8 mouse cellular contexts compared by ENCODE assay signal in the genomic region with DNA sequence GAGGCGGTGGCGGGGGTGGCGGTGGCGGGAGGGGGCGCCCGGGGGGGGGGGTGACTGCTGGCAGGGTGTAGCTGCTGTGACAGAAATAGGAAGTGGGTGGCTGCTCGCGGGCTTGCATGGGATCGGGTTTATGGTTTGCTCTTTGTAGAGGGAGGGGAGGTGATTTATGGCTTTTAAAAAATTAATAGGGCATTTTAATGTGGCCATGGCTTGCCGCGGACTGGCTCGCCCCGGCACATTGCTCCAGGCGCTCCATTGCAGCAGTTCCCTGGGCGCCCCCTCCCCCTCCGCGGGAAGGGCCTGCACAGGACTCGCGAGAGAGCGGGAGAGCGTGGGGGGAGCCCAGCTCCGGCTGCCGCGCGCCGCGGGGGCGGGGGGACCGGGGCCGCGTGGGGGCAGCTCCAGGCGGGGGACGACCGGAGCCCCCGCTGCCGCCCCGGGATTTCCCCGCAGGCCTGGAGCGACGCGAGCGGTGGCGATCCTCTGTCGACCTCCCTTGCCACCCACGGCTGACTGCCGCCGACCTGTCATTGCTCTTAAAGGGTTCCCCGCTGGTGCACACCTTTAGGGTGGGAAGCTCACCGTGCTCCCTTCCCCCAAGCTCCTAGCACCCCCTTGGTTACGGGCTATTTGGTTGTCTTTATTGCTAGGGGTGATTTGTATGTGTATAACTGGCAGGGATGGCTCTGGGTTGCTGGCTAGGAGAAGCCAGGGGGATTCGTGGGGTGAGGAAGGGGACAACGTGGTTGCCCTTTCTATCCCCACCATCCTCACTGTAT. TPM values are rescaled to one million over a fixed set of nuclear protein-coding genes. Genes with fewer than 3 reads are reported as not detected.
DNase-seq lines count a peak whose midpoint lies in the region; ATAC-seq and TF ChIP-seq lines count a peak whose summit lies in the region.

No protein-coding gene starts in this region.

- H3K27ac ChIP-seq in forebrain, embryonic 14.5 days (ENCODE audit: low read depth, low read length): peak overlapping the region; percentile 96
- peak overlapping the region; percentile 100 for H3K27ac ChIP-seq in layer of hippocampus, adult 2 months
- H3K27ac ChIP-seq in lung, embryonic 14.5 days (ENCODE audit: low read depth): peak overlapping the region; percentile 91

- peak overlapping the region; percentile 70 for H3K4me2 ChIP-seq in forebrain, embryonic 14.5 days (ENCODE audit: low read length)
- H3K4me2 ChIP-seq in lung, embryonic 14.5 days: peak overlapping the region; percentile 80

- peak overlapping the region; percentile 87 for H3K4me3 ChIP-seq in forebrain, embryonic 14.5 days (ENCODE audit: low read depth, low read length)
- peak overlapping the region; percentile 99 for H3K4me3 ChIP-seq in layer of hippocampus, adult 2 months
- peak overlapping the region; percentile 90 for H3K4me3 ChIP-seq in lung, embryonic 14.5 days (ENCODE audit: low read depth, low read length)

- no peaks in the 10 kb centered on the region for H3K27me3 ChIP-seq in forebrain, embryonic 14.5 days (replicated peaks; ENCODE audit: control insufficient read depth, insufficient read depth, low read length)
- no peaks in the 10 kb centered on the region for H3K27me3 ChIP-seq in lung, embryonic 14.5 days (ENCODE audit: insufficient read depth, low read length)

- no peaks in the 10 kb centered on the region for H3K9me3 ChIP-seq in forebrain, embryonic 14.5 days (replicated peaks; ENCODE audit: control insufficient read depth, low read length)
- no peaks in the 10 kb centered on the region for H3K9me3 ChIP-seq in lung, embryonic 14.5 days (ENCODE audit: low read depth, low read length)

- peak overlapping the region; percentile 89 for H3K9ac ChIP-seq in forebrain, embryonic 14.5 days (ENCODE audit: low read length)
- H3K9ac ChIP-seq in lung, embryonic 14.5 days: peak overlapping the region; percentile 81

- peak; percentile 63 to 67 for DNase-seq in CD8-positive naive resting alpha-beta T cell, adult 2 months (ENCODE audit: low read depth in 2 of 2, low spot score in 2 of 2)
- DNase-seq in brain, adult 2 months (ENCODE audit: low read depth, low spot score): peak; percentile 83
- DNase-seq in forebrain, embryonic 14.5 days (ENCODE audit: low spot score): peak; percentile 79
- DNase-seq in heart, postnatal 36 days: peak; percentile 72 to 85
- DNase-seq in layer of hippocampus, adult 2 months (ENCODE audit: low spot score in 2 of 2): peak; percentile 67 to 73
- peak; percentile 81 for DNase-seq in lung, embryonic 14.5 days
- DNase-seq in ovary, postnatal 10 days (ENCODE audit: low spot score): peak; percentile 64
- DNase-seq in thymus, postnatal 10 days (ENCODE audit: low spot score in 2 of 2): peak; percentile 45 to 48

- ATAC-seq in forebrain, embryonic 14.5 days: peak; percentile 29
- ATAC-seq in lung, embryonic 14.5 days (ENCODE audit: insufficient read depth): peak; percentile 16; the same call in 1 of the 2 replicates

- TF ChIP-seq CTCF in layer of hippocampus, adult 2 months (conservative IDR thresholded peaks at IDR 0.05): no peak
- TF ChIP-seq CTCF in lung, embryonic 14.5 days (IDR thresholded peaks at IDR 0.05; ENCODE audit: low read depth): no peak

- H3K36me3 ChIP-seq in forebrain, embryonic 14.5 days (ENCODE audit: control insufficient read depth, insufficient read depth, low read length): no peaks in the 10 kb centered on the region
- H3K36me3 ChIP-seq in lung, embryonic 14.5 days (ENCODE audit: insufficient read depth): no peaks in the 10 kb centered on the region

- peaks cover 10% of the 10 kb centered on the region; the same call in 1 of the 2 replicates for H3K4me1 ChIP-seq in forebrain, embryonic 14.5 days (ENCODE audit: control insufficient read depth, insufficient read depth, low read length)
- 0 out of 2 replicates have a peak, but pooled peaks cover 9% of the 10 kb centered on the region for H3K4me1 ChIP-seq in lung, embryonic 14.5 days (ENCODE audit: insufficient read depth)

- under 1% methylated on average over 45 of the region's 52 CpGs for WGBS in forebrain, embryonic 14.5 days
- under 1% methylated on average over 37 of the region's 52 CpGs for WGBS in lung, embryonic 14.5 days

- intact Hi-C loops in heart, postnatal 36 days (cut with DNase I): loop anchor here (2.0 to 10.0 kb wide), 4 partner anchors 33 to 787 kb away; no protein-coding TSS in a partner anchor

RNA-seq across cellular contexts. Expression of a gene that starts 1.4 kb away (rescaled TPM):
- 84.4 and 111 TPM in 2 replicates for polyA plus RNA-seq in forebrain, embryonic 14.5 days (2014; fragmentation: Nextera tagmentation; extraction: Ambion mirVana)
- total RNA-seq in heart, postnatal 36 days (2021): 10 to 100 TPM; 47.8 to 48.3 TPM
- 1,000 to 10,000 TPM; 1,343 to 1,371 TPM for total RNA-seq in layer of hippocampus, adult 2 months (2021)
- 68.1 and 74.1 TPM in 2 replicates for polyA plus RNA-seq in lung, embryonic 14.5 days (2014; fragmentation: Nextera tagmentation; extraction: Ambion mirVana)

Comparison
In these comparisons a context has a peak if more than half of its experiments do, and no peak if none do; other contexts are left out.
1. Peak in every context shown above with its lines: DNase-seq, ATAC-seq, H3K4me3 ChIP-seq and H3K27ac ChIP-seq.
2. RNA of a gene that starts 1.4 kb away (total RNA-seq): 1,343 to 1,371 TPM in layer of hippocampus, adult 2 months; 47.8 to 48.3 TPM in heart, postnatal 36 days; every median in the first group is over 10 times any median in the second.